Mouse (Mus musculus) G1E (cell line): ENCODE results near the gene Mbnl1.

Experiments used
- CTCF ChIP-seq: IDR thresholded peaks from 2 replicates; pipeline ENCODE4 v1.5.1; 2012; ENCODE audit warnings: low read depth, low read length, inconsistent platforms, mixed read lengths
- GATA1 ChIP-seq: IDR thresholded peaks from 2 replicates; pipeline ENCODE4 v1.6.1; 2012; ENCODE audit warnings: borderline replicate concordance, low read length, inconsistent platforms, mixed read lengths
- GATA2 ChIP-seq: IDR thresholded peaks from 2 replicates; pipeline ENCODE4 v1.6.1; 2012; ENCODE audit warnings: low read depth, low read length, inconsistent platforms, borderline replicate concordance
- POLR2AphosphoS5 ChIP-seq: IDR thresholded peaks from 2 replicates; pipeline ENCODE4 v1.6.1; 2012; ENCODE audit warnings: low read depth, low read length, inconsistent platforms; ENCODE audit not compliant: insufficient replicate concordance

DNA sequence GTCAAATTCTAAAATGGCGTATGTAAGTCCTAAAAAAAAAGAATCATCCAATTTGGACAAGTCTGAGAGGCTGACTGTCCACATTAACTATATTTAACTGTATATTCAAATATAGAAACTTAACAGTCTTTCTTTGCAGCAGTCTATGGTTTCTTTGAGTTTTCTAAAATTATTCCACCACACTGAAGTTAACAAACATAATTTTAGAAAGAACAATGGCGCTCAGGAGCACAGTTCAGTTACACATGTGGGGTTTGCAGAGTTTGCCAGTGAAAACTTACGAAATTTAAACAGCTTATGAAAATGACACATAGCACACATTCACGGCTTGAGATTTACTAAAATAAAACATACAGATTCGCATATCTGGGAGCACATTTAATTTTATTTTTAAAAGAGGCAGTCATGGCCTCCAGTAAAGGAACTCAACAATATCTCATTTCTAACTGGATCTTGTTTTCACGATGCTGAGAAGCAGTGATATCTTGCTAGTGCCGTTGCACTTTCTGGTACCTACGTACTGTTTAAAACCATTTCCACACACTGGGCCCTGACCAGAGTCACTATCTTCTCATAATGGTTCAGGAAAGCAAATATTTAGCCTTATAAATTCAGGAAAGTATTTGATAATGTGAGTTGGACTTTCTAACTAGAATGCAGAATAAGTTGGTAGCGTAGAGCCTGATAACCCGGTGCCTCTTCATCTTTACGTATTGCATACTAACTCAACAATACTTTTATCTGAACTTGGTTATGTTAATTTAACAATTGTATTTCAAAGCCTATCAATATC is 1.4 kb downstream of the Mbnl1 start:
- no peak for TF ChIP-seq CTCF
- no peak for TF ChIP-seq GATA1
- no peak for TF ChIP-seq POLR2AphosphoS5
- no peak for TF ChIP-seq GATA2
